Mouse (Mus musculus) limb, embryonic 15.5 days (tissue): Measurements from ENCODE around the gene Il6. TPM values are rescaled to one million over a fixed set of nuclear protein-coding genes. Genes with fewer than 3 reads are reported as not detected.
"Not testable (repeated sequence)": the region's sequence is repeated elsewhere in the genome, so short reads cannot be mapped to it uniquely, and the experiment has no call there.

Source experiments
- ATAC-seq: fragments of 200-750 bp; cut with Nextera tagmentation; 2 replicates; pipeline ENCODE4 v1.8.0; 2017; ENCODE audit warnings: low read depth, moderate TSS enrichment; ENCODE audit not compliant: insufficient number of reproducible peaks, low FRiP score, low TSS enrichment
- H3K27ac ChIP-seq: fragments of 300-500 bp; sonication (generic); 2 replicates; pipeline ENCODE4 v1.5.1; 2015; ENCODE audit warnings: moderate library complexity, mild to moderate bottlenecking, inconsistent platforms
- H3K27me3 ChIP-seq: fragments of 300-500 bp; sonication (generic); 2 replicates; pipeline ENCODE4 v1.6.1; 2015; ENCODE audit warnings: inconsistent platforms
- H3K36me3 ChIP-seq: fragments of 300-500 bp; sonication (generic); 2 replicates; pipeline ENCODE4 v1.6.1; 2015; ENCODE audit warnings: inconsistent platforms
- H3K4me1 ChIP-seq: fragments of 300-500 bp; sonication (generic); 2 replicates; pipeline ENCODE4 v1.6.1; 2015; ENCODE audit warnings: inconsistent platforms
- H3K4me2 ChIP-seq: fragments of 300-500 bp; sonication (generic); 2 replicates; pipeline ENCODE4 v1.6.1; 2015; ENCODE audit warnings: mild to moderate bottlenecking, inconsistent platforms
- H3K4me3 ChIP-seq: fragments of 300-500 bp; sonication (generic); 2 replicates; pipeline ENCODE4 v1.5.1; 2015; ENCODE audit warnings: mild to moderate bottlenecking, inconsistent platforms
- H3K9ac ChIP-seq: fragments of 300-500 bp; sonication (generic); 2 replicates; pipeline ENCODE4 v1.6.1; 2015; ENCODE audit warnings: inconsistent platforms
- H3K9me3 ChIP-seq: fragments of 300-500 bp; sonication (generic); 2 replicates; pipeline ENCODE4 v1.6.1; 2016; ENCODE audit warnings: inconsistent platforms
- WGBS: fragments of 180-500 bp; shearing (Covaris S2); methylation state at CpG from one replicate; pipeline ENCODE4 v1.1.7; 2015; 5-methylcytosine and 5-hydroxymethylcytosine counted together
- polyA plus RNA-seq: library from polyadenylated mRNA; unstranded; fragments of >200 nt; fragmentation: Nextera tagmentation; extraction: Ambion mirVana; gene quantifications from 2 replicates; pipeline ENCODE4 v1.2.1, GENCODE M21; 2015

Il6 gene
- polyA plus RNA-seq = 0.17 and 0.72 TPM in 2 replicates

- WGBS = 41% methylated on average over 16 of the region's 16 CpGs
- ATAC-seq = peak; percentile 69; the same call in 1 of the 2 replicates
- H3K9me3 ChIP-seq = no peaks in the 10 kb centered on the region
Observed at GRCm38 (mm10) chr5:30012726-30013503, at the start of gene Il6. Il6 (plus strand) TSS chr5:30013114.

GRCm38 (mm10) chr5:29963488-29963887 lies 49.4 kb upstream of the Il6 start:
- 71% methylated on average over 1 of the region's 1 CpGs for WGBS
- ATAC-seq = no peak

More at GRCm38 (mm10) chr5:30012726-30013503, at the start of gene Il6:
- Histone ChIP-seq H3K27ac (no peak within 1 kb of the TSS), H3K9ac (no peak within 1 kb of the TSS), H3K4me1 (peaks cover 4% of the 10 kb centered on the region), H3K36me3 (no peaks in the 10 kb centered on the region), H3K27me3 (no peaks in the 10 kb centered on the region), H3K4me3 (no peak within 1 kb of the TSS), H3K4me2 (no peak within 1 kb of the TSS)

GRCm38 (mm10) chr5:29970212-29970611 lies 42.7 kb upstream of the Il6 start:
- H3K4me1 ChIP-seq = no peaks in the 10 kb centered on the region
- H3K4me2 ChIP-seq = no peak overlapping the region
- no peak overlapping the region for H3K9ac ChIP-seq
- H3K27me3 ChIP-seq = no peaks in the 10 kb centered on the region
- H3K4me3 ChIP-seq = no peak overlapping the region
- H3K9me3 ChIP-seq = no peaks in the 10 kb centered on the region
- no peak for ATAC-seq
- 88% methylated on average over 1 of the region's 1 CpGs for WGBS
- no peaks in the 10 kb centered on the region for H3K36me3 ChIP-seq
- H3K27ac ChIP-seq = no peak overlapping the region

More at GRCm38 (mm10) chr5:29963488-29963887, 49.4 kb upstream of the Il6 start:
- H3K27me3 ChIP-seq = no peaks in the 10 kb centered on the region
- H3K4me1 ChIP-seq = no peaks in the 10 kb centered on the region
- H3K9ac ChIP-seq = no peak overlapping the region
- no peaks in the 10 kb centered on the region for H3K9me3 ChIP-seq
- no peaks in the 10 kb centered on the region for H3K36me3 ChIP-seq
- H3K27ac ChIP-seq = no peak overlapping the region
- H3K4me3 ChIP-seq = no peak overlapping the region
- no peak overlapping the region for H3K4me2 ChIP-seq

GRCm38 (mm10) chr5:29972796-29973195 lies 40.1 kb upstream of the Il6 start:
- Histone ChIP-seq H3K4me2 (no peak overlapping the region), H3K27ac (no peak overlapping the region), H3K4me1 (no peaks in the 10 kb centered on the region), H3K4me3 (no peak overlapping the region), H3K36me3 (no peaks in the 10 kb centered on the region), H3K9ac (no peak overlapping the region), H3K9me3 (no peaks in the 10 kb centered on the region), H3K27me3 (no peaks in the 10 kb centered on the region)
- ATAC-seq = no peak
- WGBS = 82% methylated on average over 5 of the region's 5 CpGs

- ATAC-seq = no peak
- Histone ChIP-seq H3K27me3 (no peaks in the 10 kb centered on the region), H3K9ac (no peak overlapping the region), H3K36me3 (no peaks in the 10 kb centered on the region), H3K4me2 (no peak overlapping the region), H3K4me3 (no peak overlapping the region), H3K9me3 (no peaks in the 10 kb centered on the region), H3K4me1 (no peaks in the 10 kb centered on the region), H3K27ac (no peak overlapping the region)
- WGBS = 56% methylated on average over 1 of the region's 1 CpGs
Observed at GRCm38 (mm10) chr5:29973533-29973932, 39.4 kb upstream of the Il6 start.

- Histone ChIP-seq H3K4me3 (no peak overlapping the region), H3K4me1 (no peaks in the 10 kb centered on the region), H3K36me3 (no peaks in the 10 kb centered on the region), H3K27me3 (no peaks in the 10 kb centered on the region), H3K9me3 (no peaks in the 10 kb centered on the region), H3K27ac (no peak overlapping the region), H3K9ac (no peak overlapping the region), H3K4me2 (no peak overlapping the region)
- ATAC-seq = no peak
Observed at GRCm38 (mm10) chr5:29974115-29974514, 38.8 kb upstream of the Il6 start.

- H3K9ac ChIP-seq = no peak overlapping the region
- H3K9me3 ChIP-seq = no peaks in the 10 kb centered on the region
- H3K27ac ChIP-seq = no peak overlapping the region
- H3K4me2 ChIP-seq = no peak overlapping the region
- H3K36me3 ChIP-seq = no peaks in the 10 kb centered on the region
- H3K4me1 ChIP-seq = no peaks in the 10 kb centered on the region
- H3K4me3 ChIP-seq = no peak overlapping the region
- no peaks in the 10 kb centered on the region for H3K27me3 ChIP-seq
- ATAC-seq = no peak
- 93% methylated on average over 1 of the region's 1 CpGs for WGBS
Observed at GRCm38 (mm10) chr5:29993583-29993982, 19.3 kb upstream of the Il6 start.

GRCm38 (mm10) chr5:29994344-29994743 lies 18.6 kb upstream of the Il6 start:
- Histone ChIP-seq H3K36me3 (no peaks in the 10 kb centered on the region), H3K4me1 (no peaks in the 10 kb centered on the region), H3K27ac (no peak overlapping the region), H3K9me3 (no peaks in the 10 kb centered on the region), H3K4me2 (no peak overlapping the region), H3K4me3 (no peak overlapping the region), H3K27me3 (no peaks in the 10 kb centered on the region), H3K9ac (no peak overlapping the region)
- 65% methylated on average over 1 of the region's 1 CpGs for WGBS
- ATAC-seq = no peak

- Histone ChIP-seq H3K9ac (no peak overlapping the region), H3K4me1 (no peaks in the 10 kb centered on the region), H3K9me3 (no peaks in the 10 kb centered on the region), H3K4me2 (no peak overlapping the region), H3K4me3 (no peak overlapping the region), H3K36me3 (no peaks in the 10 kb centered on the region), H3K27me3 (no peaks in the 10 kb centered on the region), H3K27ac (no peak overlapping the region)
- ATAC-seq = no peak
- 67% methylated on average over 1 of the region's 1 CpGs for WGBS
Observed at GRCm38 (mm10) chr5:29997351-29997750, 15.6 kb upstream of the Il6 start.

- H3K36me3 ChIP-seq = no peaks in the 10 kb centered on the region
- WGBS = 46% methylated on average over 3 of the region's 3 CpGs
- H3K4me1 ChIP-seq = no peaks in the 10 kb centered on the region
- no peaks in the 10 kb centered on the region for H3K27me3 ChIP-seq
- H3K9ac ChIP-seq = no peak overlapping the region
- H3K9me3 ChIP-seq = no peaks in the 10 kb centered on the region
- no peak overlapping the region for H3K4me3 ChIP-seq
- no peak overlapping the region for H3K27ac ChIP-seq
- H3K4me2 ChIP-seq = no peak overlapping the region
- no peak for ATAC-seq
Observed at GRCm38 (mm10) chr5:30000921-30001320, 12.0 kb upstream of the Il6 start.

GRCm38 (mm10) chr5:30014580-30014979 lies 1.7 kb downstream of the Il6 start:
- no peak for ATAC-seq

GRCm38 (mm10) chr5:30035862-30036261 lies 22.9 kb downstream of the Il6 start:
- 77% methylated on average over 4 of the region's 4 CpGs for WGBS
- H3K27ac ChIP-seq, H3K36me3 ChIP-seq, H3K4me3 ChIP-seq, H3K9ac ChIP-seq, H3K4me2 ChIP-seq, H3K9me3 ChIP-seq, ATAC-seq, H3K27me3 ChIP-seq, H3K4me1 ChIP-seq: not testable (repeated sequence)

More at GRCm38 (mm10) chr5:30014580-30014979, 1.7 kb downstream of the Il6 start:
- WGBS = 59% methylated on average over 2 of the region's 2 CpGs
- Histone ChIP-seq H3K4me2 (no peak overlapping the region), H3K4me3 (no peak overlapping the region), H3K36me3 (no peaks in the 10 kb centered on the region), H3K9me3 (no peaks in the 10 kb centered on the region), H3K9ac (no peak overlapping the region), H3K4me1 (peaks cover 4% of the 10 kb centered on the region), H3K27me3 (no peaks in the 10 kb centered on the region), H3K27ac (no peak overlapping the region)
